Mouse (Mus musculus) embryonic facial prominence, embryonic 13.5 days (tissue): ENCODE data around the gene Spata21. TPM values are rescaled to one million over a fixed set of nuclear protein-coding genes. Genes with fewer than 3 reads are reported as not detected.

Experiments
- ATAC-seq: fragments of 200-750 bp; cut with Nextera tagmentation; 2 replicates; pipeline ENCODE4 v1.8.0; 2017; ENCODE audit warnings: low read depth; ENCODE audit not compliant: insufficient number of reproducible peaks, insufficient read depth, low FRiP score, low TSS enrichment
- H3K27ac ChIP-seq: fragments of 300-500 bp; sonication (generic); 2 replicates; pipeline ENCODE4 v1.5.1; 2015; ENCODE audit warnings: moderate library complexity, mild to moderate bottlenecking, inconsistent platforms
- H3K27me3 ChIP-seq: fragments of 300-500 bp; sonication (generic); 2 replicates; pipeline ENCODE4 v1.6.1; 2015; ENCODE audit warnings: mild to moderate bottlenecking, inconsistent platforms
- H3K36me3 ChIP-seq: fragments of 300-500 bp; sonication (generic); 2 replicates; pipeline ENCODE4 v1.6.1; 2015; ENCODE audit warnings: mild to moderate bottlenecking, inconsistent platforms
- H3K4me1 ChIP-seq: fragments of 300-500 bp; sonication (generic); 2 replicates; pipeline ENCODE4 v1.6.1; 2015; ENCODE audit warnings: inconsistent platforms
- H3K4me2 ChIP-seq: fragments of 300-500 bp; sonication (generic); 2 replicates; pipeline ENCODE4 v1.6.1; 2015; ENCODE audit warnings: moderate library complexity, mild to moderate bottlenecking, inconsistent platforms
- H3K4me3 ChIP-seq: fragments of 300-500 bp; sonication (generic); 2 replicates; pipeline ENCODE4 v1.5.1; 2015; ENCODE audit warnings: mild to moderate bottlenecking, inconsistent platforms
- H3K9ac ChIP-seq: fragments of 300-500 bp; sonication (generic); 2 replicates; pipeline ENCODE4 v1.6.1; 2015; ENCODE audit warnings: mild to moderate bottlenecking, inconsistent platforms
- H3K9me3 ChIP-seq: fragments of 300-500 bp; sonication (generic); 2 replicates; pipeline ENCODE4 v1.6.1; 2016; ENCODE audit warnings: inconsistent platforms
- WGBS: fragments of 180-500 bp; shearing (Covaris S2); methylation state at CpG from one replicate; pipeline ENCODE4 v1.1.7; 2015; ENCODE audit warnings: mixed read lengths; 5-methylcytosine and 5-hydroxymethylcytosine counted together
- polyA plus RNA-seq: library from polyadenylated mRNA; unstranded; fragments of >200 nt; fragmentation: Nextera tagmentation; extraction: Ambion mirVana; gene quantifications from 2 replicates; pipeline ENCODE4 v1.2.1, GENCODE M21; 2015

Gene Spata21
- 0.22 and 0.32 TPM in 2 replicates for polyA plus RNA-seq

GRCm38 (mm10) chr4:141088033-141088432 lies at the start of gene Spata21:
Spata21 (plus strand) TSS chr4:141088333.
- no peak within 1 kb of the TSS for H3K27ac ChIP-seq
- H3K4me3 ChIP-seq, result no peak within 1 kb of the TSS
- H3K4me1 ChIP-seq, result no peaks in the 10 kb centered on the region
- 59% methylated on average over 6 of the region's 6 CpGs for WGBS
- H3K36me3 ChIP-seq, result no peaks in the 10 kb centered on the region
- no peak within 1 kb of the TSS for H3K4me2 ChIP-seq
- H3K27me3 ChIP-seq, result no peaks in the 10 kb centered on the region
- no peaks in the 10 kb centered on the region for H3K9me3 ChIP-seq
- ATAC-seq, result no peak
- H3K9ac ChIP-seq, result peak within 1 kb of the TSS; percentile 44; the same call in 1 of the 2 replicates

DNA sequence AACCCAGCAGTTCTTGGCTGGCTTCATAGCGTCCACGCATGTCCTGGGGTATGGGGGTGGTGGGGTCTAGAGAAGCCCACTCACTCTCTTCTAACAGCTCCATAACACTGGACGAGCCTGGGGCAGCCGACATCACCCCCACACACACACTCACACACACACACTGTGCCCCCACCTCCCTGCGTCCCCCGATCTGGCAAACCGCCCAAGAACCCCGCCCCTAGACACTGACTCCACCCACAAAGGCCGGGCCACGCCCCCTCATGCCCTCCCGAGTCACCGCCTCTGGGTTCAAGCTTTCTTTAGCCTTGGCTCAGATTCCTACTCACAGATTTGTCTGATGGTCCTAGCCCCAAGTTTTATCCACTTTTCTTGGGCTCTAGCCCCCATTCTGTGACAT lies 47.0 kb upstream of the Spata21 start:
- WGBS, result 62% methylated on average over 12 of the region's 12 CpGs

DNA sequence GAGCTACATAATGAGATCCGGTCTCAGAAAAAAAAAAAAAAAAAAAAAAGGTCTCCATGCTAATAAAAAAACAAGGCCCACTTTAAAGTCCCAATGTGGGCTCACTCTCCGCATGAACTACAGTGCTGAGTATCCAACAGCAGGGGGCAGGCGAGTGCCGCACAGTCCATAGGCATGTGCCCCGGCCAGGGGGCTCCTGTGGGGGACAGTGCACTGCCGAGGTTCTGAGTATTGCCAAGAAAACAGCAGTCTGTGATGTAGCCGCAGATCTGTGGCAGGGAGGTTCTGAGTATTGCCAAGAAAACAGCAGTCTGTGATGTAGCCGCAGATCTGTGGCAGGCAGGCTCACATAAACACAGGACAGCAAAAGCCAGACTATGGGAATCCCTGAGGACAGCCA lies 43.3 kb upstream of the Spata21 start:
- Histone ChIP-seq H3K9me3 (no peaks in the 10 kb centered on the region), H3K4me1 (peaks cover 5% of the 10 kb centered on the region; the same call in 1 of the 2 replicates), H3K4me2 (0 out of 2 replicates have a peak overlapping the region, but pooled peaks have one; percentile 11), H3K9ac (no peak overlapping the region), H3K4me3 (no peak overlapping the region), H3K36me3 (peaks cover 65% of the 10 kb centered on the region), H3K27ac (peak overlapping the region; percentile 69), H3K27me3 (no peaks in the 10 kb centered on the region)
- ATAC-seq, result no peak
- WGBS, result 14% methylated on average over 8 of the region's 8 CpGs

More for the DNA sequence above, 47.0 kb upstream of the Spata21 start:
- Histone ChIP-seq H3K4me2 (no peak overlapping the region), H3K27ac (no peak overlapping the region), H3K4me1 (peaks cover 5% of the 10 kb centered on the region; the same call in 1 of the 2 replicates), H3K4me3 (no peak overlapping the region), H3K9ac (no peak overlapping the region), H3K27me3 (no peaks in the 10 kb centered on the region), H3K9me3 (no peaks in the 10 kb centered on the region), H3K36me3 (peaks cover 72% of the 10 kb centered on the region)
- ATAC-seq, result no peak

GRCm38 (mm10) chr4:141048810-141049475 lies 39.2 kb upstream of the Spata21 start:
- Histone ChIP-seq H3K27ac (no peak overlapping the region), H3K4me1 (peaks cover 26% of the 10 kb centered on the region), H3K27me3 (no peaks in the 10 kb centered on the region), H3K9ac (no peak overlapping the region), H3K4me3 (no peak overlapping the region), H3K4me2 (no peak overlapping the region), H3K36me3 (peaks cover 45% of the 10 kb centered on the region), H3K9me3 (no peaks in the 10 kb centered on the region)
- 86% methylated on average over 17 of the region's 17 CpGs for whole genome bisulfite sequencing
- ATAC-seq, result no peak

GRCm38 (mm10) chr4:141049476-141049835 lies 38.7 kb upstream of the Spata21 start:
- Histone ChIP-seq H3K27ac (no peak overlapping the region), H3K4me3 (no peak overlapping the region), H3K27me3 (no peaks in the 10 kb centered on the region), H3K4me1 (peaks cover 30% of the 10 kb centered on the region), H3K9me3 (no peaks in the 10 kb centered on the region), H3K4me2 (no peak overlapping the region), H3K36me3 (peaks cover 48% of the 10 kb centered on the region), H3K9ac (no peak overlapping the region)
- ATAC-seq, result no peak
- WGBS, result 38% methylated on average over 4 of the region's 4 CpGs

- WGBS, result 87% methylated on average over 12 of the region's 12 CpGs
- H3K4me3 ChIP-seq, result no peak overlapping the region
- peak overlapping the region; percentile 49; the same call in 1 of the 2 replicates for H3K9ac ChIP-seq
- ATAC-seq, result no peak
- H3K27ac ChIP-seq, result no peak overlapping the region
- H3K36me3 ChIP-seq, result peaks cover 56% of the 10 kb centered on the region
- H3K9me3 ChIP-seq, result no peaks in the 10 kb centered on the region
- H3K4me1 ChIP-seq, result peaks cover 25% of the 10 kb centered on the region
- no peak overlapping the region for H3K4me2 ChIP-seq
- no peaks in the 10 kb centered on the region for H3K27me3 ChIP-seq
These were observed 35.7 kb upstream of the Spata21 start for GRCm38 (mm10) chr4:141052442-141052841.

DNA sequence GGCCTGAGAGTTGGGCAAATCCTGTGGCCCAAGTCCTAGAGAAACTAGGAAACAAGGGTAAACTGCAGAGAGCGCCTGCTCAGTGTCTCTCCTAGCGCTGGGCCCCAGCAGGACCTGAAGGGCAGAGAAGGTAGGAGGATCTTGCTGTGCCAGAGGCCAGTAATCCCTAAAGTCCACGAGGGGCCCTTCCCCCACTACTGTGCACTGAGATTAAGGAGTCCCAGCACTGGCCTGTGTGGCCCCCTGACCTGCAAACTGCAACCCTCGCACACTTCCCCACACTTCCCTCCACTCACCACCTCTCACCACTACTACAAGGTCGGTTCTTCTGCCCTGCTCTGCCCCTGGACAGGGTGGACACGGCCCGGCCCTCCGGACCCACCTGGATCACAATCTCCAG lies 35.0 kb upstream of the Spata21 start:
- no peak for ATAC-seq
- Histone ChIP-seq H3K9me3 (no peaks in the 10 kb centered on the region), H3K4me1 (peaks cover 25% of the 10 kb centered on the region), H3K36me3 (peaks cover 58% of the 10 kb centered on the region), H3K27me3 (no peaks in the 10 kb centered on the region), H3K4me2 (peak overlapping the region; percentile 50), H3K27ac (peak overlapping the region; percentile 72), H3K9ac (peak overlapping the region; percentile 64), H3K4me3 (0 out of 2 replicates have a peak overlapping the region, but pooled peaks have one; percentile 24)
- WGBS, result 35% methylated on average over 8 of the region's 8 CpGs

DNA sequence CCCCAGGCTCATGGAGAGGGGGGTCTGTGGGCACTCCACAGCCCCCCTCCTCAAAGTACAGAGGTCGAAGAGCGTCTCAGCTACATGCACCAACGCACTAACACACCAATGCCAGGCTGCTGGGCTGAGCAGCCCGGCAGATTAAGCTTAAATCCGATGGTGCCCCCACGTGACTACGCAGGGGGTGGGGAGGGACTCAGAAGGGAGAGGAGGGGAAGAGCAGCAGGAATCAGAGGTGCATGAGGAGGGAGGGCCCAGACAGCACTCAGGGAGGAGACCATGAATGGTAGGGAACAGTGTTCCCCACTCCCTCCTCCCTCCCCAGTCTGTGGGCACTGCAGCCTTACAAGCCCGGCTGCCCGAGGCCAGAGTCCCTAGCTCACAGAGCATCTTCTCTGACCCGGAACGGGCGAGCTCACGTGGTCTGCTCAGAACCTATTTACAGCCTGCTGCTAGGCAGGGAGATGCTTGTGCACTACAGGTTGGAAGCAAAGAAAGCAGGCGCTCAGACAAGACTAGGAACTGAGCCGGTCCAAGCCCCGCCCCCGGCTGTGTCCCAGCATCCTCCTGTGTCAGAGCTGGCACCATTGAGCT lies 34.5 kb upstream of the Spata21 start:
- 0 out of 2 replicates have a peak, but pooled peaks have one; percentile 6 for ATAC-seq
- Histone ChIP-seq H3K4me2 (peak overlapping the region; percentile 50), H3K4me1 (peaks cover 25% of the 10 kb centered on the region), H3K27me3 (no peaks in the 10 kb centered on the region), H3K9me3 (no peaks in the 10 kb centered on the region), H3K4me3 (peak overlapping the region; percentile 24), H3K27ac (peak overlapping the region; percentile 72), H3K36me3 (peaks cover 58% of the 10 kb centered on the region), H3K9ac (peak overlapping the region; percentile 64)
- WGBS, result 18% methylated on average over 17 of the region's 17 CpGs

DNA sequence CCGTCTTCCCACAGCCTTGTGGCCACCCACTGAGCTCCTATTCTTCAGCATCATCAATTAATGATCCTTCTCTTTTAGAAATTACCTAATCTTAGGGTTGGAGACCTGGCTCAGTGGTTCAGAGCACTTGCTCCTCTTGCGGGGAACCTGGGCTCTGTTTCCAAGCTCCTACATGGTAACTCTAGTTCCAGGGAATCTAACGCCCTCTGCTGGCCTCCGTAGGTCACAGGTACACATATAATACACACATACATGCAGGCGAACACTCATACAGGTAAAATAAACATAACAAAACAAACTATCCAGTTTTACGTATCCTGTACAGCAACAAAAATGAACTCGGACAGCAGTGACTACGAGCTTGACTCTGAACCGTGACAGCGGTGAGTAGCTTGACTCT lies 31.2 kb upstream of the Spata21 start:
- Histone ChIP-seq H3K4me2 (no peak overlapping the region), H3K36me3 (peaks cover 45% of the 10 kb centered on the region), H3K9me3 (no peaks in the 10 kb centered on the region), H3K4me1 (peaks cover 43% of the 10 kb centered on the region), H3K27me3 (no peaks in the 10 kb centered on the region), H3K27ac (no peak overlapping the region), H3K4me3 (no peak overlapping the region), H3K9ac (no peak overlapping the region)
- WGBS, result 95% methylated on average over 10 of the region's 10 CpGs
- ATAC-seq, result no peak

DNA sequence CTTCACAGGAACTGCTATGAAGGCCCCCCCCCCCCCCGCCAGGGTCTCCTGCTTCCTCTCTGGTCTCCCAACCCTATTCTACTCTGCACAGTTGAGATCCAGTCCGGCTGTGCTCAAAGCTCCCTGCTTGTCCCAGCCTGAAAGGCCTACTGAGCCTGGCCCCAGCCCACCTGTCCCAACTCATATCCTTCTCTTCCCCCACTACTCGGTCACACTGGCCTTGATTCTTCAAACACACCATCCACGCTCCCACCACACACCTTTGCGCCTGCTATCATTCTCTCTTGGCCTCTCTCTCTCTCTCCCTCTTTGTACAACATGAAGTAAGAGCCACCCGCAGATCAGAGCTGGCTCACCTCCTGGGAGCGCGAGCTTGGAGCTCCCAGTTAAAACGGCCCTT lies 29.3 kb upstream of the Spata21 start:
- Histone ChIP-seq H3K9me3 (no peaks in the 10 kb centered on the region), H3K4me3 (no peak overlapping the region), H3K4me1 (peaks cover 24% of the 10 kb centered on the region), H3K36me3 (peaks cover 37% of the 10 kb centered on the region), H3K27ac (no peak overlapping the region), H3K9ac (no peak overlapping the region), H3K4me2 (peak overlapping the region; percentile 74; the same call in 1 of the 2 replicates), H3K27me3 (no peaks in the 10 kb centered on the region)
- WGBS, result 77% methylated on average over 9 of the region's 9 CpGs
- ATAC-seq, result no peak

GRCm38 (mm10) chr4:141059616-141060425 lies 28.3 kb upstream of the Spata21 start:
- Histone ChIP-seq H3K9ac (peak overlapping the region; percentile 90), H3K9me3 (no peaks in the 10 kb centered on the region), H3K27me3 (no peaks in the 10 kb centered on the region), H3K36me3 (peaks cover 30% of the 10 kb centered on the region), H3K4me1 (peaks cover 19% of the 10 kb centered on the region), H3K4me2 (peak overlapping the region; percentile 74), H3K27ac (peak overlapping the region; percentile 95), H3K4me3 (peak overlapping the region; percentile 67)
- ATAC-seq, result peak; percentile 60; the same call in 1 of the 2 replicates
- WGBS, result 2% methylated on average over 32 of the region's 32 CpGs
